Mouse (Mus musculus): ENCODE data around the gene Fam83f.

DNA sequence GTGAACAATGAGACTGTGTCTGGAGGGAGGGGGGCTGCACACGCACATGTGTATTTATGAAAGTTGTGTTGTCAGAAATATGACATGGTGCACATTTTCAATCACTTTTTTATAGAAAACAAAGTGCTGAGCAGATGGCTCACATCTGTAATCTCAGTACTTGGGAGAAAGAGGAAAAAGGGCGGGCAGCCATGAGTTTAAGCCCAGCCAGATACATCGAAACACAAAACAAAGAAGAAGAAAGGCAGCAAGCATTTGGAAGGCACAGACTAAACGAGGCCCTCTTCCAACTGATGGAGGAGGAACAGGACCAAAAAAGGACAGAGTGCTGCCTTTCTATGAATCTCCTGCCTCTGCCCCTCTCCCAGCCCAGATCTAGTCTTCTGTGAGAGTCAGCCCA lies 10.7 kb upstream of the Fam83f start:
- TF ChIP-seq CTCF (IDR thresholded peaks at IDR 0.05; ENCODE audit: control insufficient read depth, insufficient read depth, insufficient read length), result no peak
- TF ChIP-seq MYOD1 (IDR thresholded peaks at IDR 0.05; ENCODE audit: control insufficient read depth, insufficient read length, low read depth), result no peak
- no peak for TF ChIP-seq MAX (IDR thresholded peaks at IDR 0.05)
- TF ChIP-seq FOSL1 (IDR thresholded peaks at IDR 0.05; ENCODE audit: insufficient read depth, low read length, poor library complexity, severe bottlenecking), result no peak
- no peak for TF ChIP-seq USF1 (IDR thresholded peaks at IDR 0.05; ENCODE audit: low read depth)
- TF ChIP-seq CEBPB (IDR thresholded peaks at IDR 0.05; ENCODE audit: low read depth), result no peak
